ENCODE assay signal across 13 mouse cellular contexts in the genomic region with DNA sequence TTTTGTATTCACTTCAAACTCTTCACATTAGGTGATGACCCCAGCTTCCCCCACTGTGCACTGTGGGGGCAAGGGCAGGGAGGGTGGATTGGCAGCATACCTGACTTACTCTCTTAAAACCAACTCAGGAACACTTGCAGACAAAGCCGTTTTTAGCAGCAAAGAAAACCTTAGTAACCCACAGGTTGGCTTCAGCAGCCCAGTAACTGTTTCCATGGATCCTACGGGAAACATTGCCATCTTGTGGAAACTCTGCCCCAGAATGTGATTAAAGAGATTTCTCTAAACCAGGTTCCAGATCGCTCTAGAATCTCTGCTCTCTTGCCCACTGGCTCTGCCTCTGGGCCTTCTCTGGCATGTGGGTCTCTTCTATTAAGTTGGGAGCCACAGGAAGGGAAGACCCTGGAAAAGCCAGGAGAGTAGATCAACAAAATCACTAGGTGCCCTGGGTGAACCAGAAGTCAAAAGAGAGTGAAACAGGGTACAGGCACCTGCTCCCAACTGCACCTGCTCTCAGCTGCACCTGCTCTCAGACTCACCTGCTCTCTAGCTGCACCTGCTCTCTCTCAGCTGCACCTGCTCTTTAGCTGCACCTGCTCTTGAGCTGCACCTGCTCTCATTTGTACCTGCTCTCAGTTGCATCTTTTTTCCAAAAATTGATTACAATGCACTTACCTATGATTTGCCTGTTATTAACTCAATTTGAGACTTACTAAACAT. TPM values are rescaled to one million over a fixed set of nuclear protein-coding genes. Genes with fewer than 3 reads are reported as not detected.
DNase-seq lines count a peak whose midpoint lies in the region; ATAC-seq lines count a peak whose summit lies in the region.
"Had no signal": no experiment of that assay in that cellular context is flagged by ENCODE, and none has a peak within 500 bp of the region (broad histone marks: within the 10 kb centered on the region; RNA-seq: fewer than 3 reads in every experiment).

No protein-coding gene starts in this region.

- no peaks in the 10 kb centered on the region for H3K36me3 ChIP-seq in forebrain, embryonic 14.5 days (ENCODE audit: control insufficient read depth, insufficient read depth, low read length)
- H3K36me3 ChIP-seq in forebrain, embryonic 10.5 days (replicated peaks), result no peaks in the 10 kb centered on the region
- H3K36me3 ChIP-seq: midbrain, embryonic 13.5 days had no signal

- H3K9me3 ChIP-seq in forebrain, embryonic 14.5 days (replicated peaks; ENCODE audit: control insufficient read depth, low read length), result no peaks in the 10 kb centered on the region
- no peaks in the 10 kb centered on the region for H3K9me3 ChIP-seq in forebrain, embryonic 10.5 days
- H3K9me3 ChIP-seq: midbrain, embryonic 13.5 days had no signal

- DNase-seq in forebrain, embryonic 14.5 days (ENCODE audit: low spot score), result peak; percentile 44
- no peak for DNase-seq in forebrain, embryonic 10.5 days (ENCODE audit: extremely low spot score, low spot score)
- peak; percentile 31 to 51 for DNase-seq in left cerebral cortex, postnatal 14 days (ENCODE audit: low spot score in 2 of 2)
- no peak for DNase-seq in left cerebral cortex, adult 11 months (ENCODE audit: low spot score)
- DNase-seq in Muller cell, postnatal 12 days (ENCODE audit: inconsistent ontology term), result peak; percentile 11
- peak; percentile 23 for DNase-seq in lung, postnatal 10 days
- no peak for DNase-seq in natural killer cell, adult 2 months (ENCODE audit: low spot score in 2 of 2)
- no peak for DNase-seq in urinary bladder, postnatal 25 days (ENCODE audit: low spot score)
- DNase-seq: cerebellum, adult 8-10 months; heart, postnatal 36 days; kidney, postnatal 25 days had no signal

- no peak overlapping the region for H3K4me2 ChIP-seq in forebrain, embryonic 14.5 days (ENCODE audit: low read length)
- H3K4me2 ChIP-seq: liver, embryonic 11.5 days; midbrain, embryonic 13.5 days had no signal

- no peaks in the 10 kb centered on the region for H3K27me3 ChIP-seq in forebrain, embryonic 14.5 days (replicated peaks; ENCODE audit: control insufficient read depth, insufficient read depth, low read length)
- H3K27me3 ChIP-seq in forebrain, embryonic 10.5 days (ENCODE audit: poor library complexity, severe bottlenecking), result no peaks in the 10 kb centered on the region
- H3K27me3 ChIP-seq: midbrain, embryonic 13.5 days had no signal

- no peaks in the 10 kb centered on the region for H3K4me1 ChIP-seq in forebrain, embryonic 14.5 days (ENCODE audit: control insufficient read depth, insufficient read depth, low read length)
- H3K4me1 ChIP-seq in forebrain, embryonic 10.5 days, result no peaks in the 10 kb centered on the region
- H3K4me1 ChIP-seq: midbrain, embryonic 13.5 days had no signal

- no peak overlapping the region for H3K9ac ChIP-seq in forebrain, embryonic 14.5 days (ENCODE audit: low read length)
- H3K9ac ChIP-seq: midbrain, embryonic 13.5 days had no signal

- intact Hi-C loops in left cerebral cortex, postnatal 14 days (cut with DNase I), result loop anchor here (10.0 kb wide), 1 partner anchor 399 kb away; no protein-coding TSS in a partner anchor

- no peak overlapping the region for H3K27ac ChIP-seq in forebrain, embryonic 14.5 days (ENCODE audit: low read depth, low read length)
- no peak overlapping the region; the same call in 1 of the 2 replicates for H3K27ac ChIP-seq in forebrain, embryonic 10.5 days
- H3K27ac ChIP-seq: midbrain, embryonic 13.5 days had no signal

- no peak overlapping the region for H3K4me3 ChIP-seq in forebrain, embryonic 14.5 days (ENCODE audit: low read depth, low read length)
- H3K4me3 ChIP-seq in forebrain, embryonic 10.5 days, result no peak overlapping the region
- H3K4me3 ChIP-seq: midbrain, embryonic 13.5 days had no signal

- no peak for ATAC-seq in forebrain, embryonic 14.5 days
- ATAC-seq: midbrain, embryonic 13.5 days had no signal

- WGBS in forebrain, embryonic 14.5 days, result 47% methylated on average over 3 of the region's 3 CpGs
- WGBS in forebrain, embryonic 10.5 days, result 54% methylated on average over 3 of the region's 3 CpGs

RNA-seq across cellular contexts. Expression of gene Zbtb24, which starts 46.1 kb away (rescaled TPM):
- polyA plus RNA-seq in forebrain, embryonic 14.5 days (2014; fragmentation: Nextera tagmentation; extraction: Ambion mirVana), result 18.8 and 22.9 TPM in 2 replicates
- polyA plus RNA-seq in forebrain, embryonic 10.5 days (2016; fragmentation: Nextera tagmentation; extraction: Ambion mirVana), result 16.0 and 17.7 TPM in 2 replicates
- 10 to 100 TPM; 15.6 to 17.8 TPM for total RNA-seq in left cerebral cortex, postnatal 14 days (2021)

Comparison
In these comparisons a context has a peak if more than half of its experiments do, and no peak if none do; other contexts are left out.
1. DNase-seq: peak in forebrain, embryonic 14.5 days (single experiment), left cerebral cortex, postnatal 14 days (2 of 2), Muller cell, postnatal 12 days (single experiment) and lung, postnatal 10 days (single experiment); none in forebrain, embryonic 10.5 days (single experiment), left cerebral cortex, adult 11 months (single experiment), natural killer cell, adult 2 months (0 of 2) and urinary bladder, postnatal 25 days (single experiment).